Mouse (Mus musculus) lung, postnatal 0 days (tissue): Measurements from ENCODE around the gene Zfp160. TPM values are rescaled to one million over a fixed set of nuclear protein-coding genes. Genes with fewer than 3 reads are reported as not detected.
"Not testable (repeated sequence)": the region's sequence is repeated elsewhere in the genome, so short reads cannot be mapped to it uniquely, and the experiment has no call there.

Source experiments
- ATAC-seq: fragments of 200-750 bp; cut with Nextera tagmentation; 2 replicates; pipeline ENCODE4 v1.8.0; 2017; ENCODE audit warnings: moderate library complexity
- DNase-seq: peaks from one replicate; pipeline ENCODE4 v3.0.0-alpha.2; 2016; ENCODE audit warnings: low spot score
- H3K27ac ChIP-seq: fragments of 300-500 bp; sonication (generic); 2 replicates; pipeline ENCODE4 v1.5.1; 2014; ENCODE audit warnings: antibody characterized with exemption, mild to moderate bottlenecking, low read length, mixed read lengths
- H3K27me3 ChIP-seq: fragments of 300-500 bp; sonication (generic); replicated peaks from 2 replicates; pipeline ENCODE4 v1.6.1; 2014; ENCODE audit warnings: low read length, mixed read lengths; ENCODE audit not compliant: insufficient read depth
- H3K36me3 ChIP-seq: fragments of 300-500 bp; sonication (generic); 2 replicates; pipeline ENCODE4 v1.6.1; 2014; ENCODE audit warnings: low read length, mixed read lengths; ENCODE audit not compliant: insufficient read depth
- H3K4me1 ChIP-seq: fragments of 300-500 bp; sonication (generic); 2 replicates; pipeline ENCODE4 v1.6.1; 2014; ENCODE audit warnings: antibody characterized with exemption, low read depth, low read length, mixed read lengths; ENCODE audit not compliant: insufficient read depth
- H3K4me2 ChIP-seq: fragments of 300-500 bp; sonication (generic); replicated peaks from 2 replicates; pipeline ENCODE4 v1.6.1; 2014; ENCODE audit warnings: low read depth, mild to moderate bottlenecking, low read length, moderate library complexity, mixed read lengths
- H3K4me3 ChIP-seq: fragments of 300-500 bp; sonication (generic); 2 replicates; pipeline ENCODE4 v1.5.1; 2014; ENCODE audit warnings: low read depth, low read length
- H3K9ac ChIP-seq: fragments of 300-500 bp; sonication (generic); replicated peaks from 2 replicates; pipeline ENCODE4 v1.6.1; 2014; ENCODE audit warnings: low read depth, mild to moderate bottlenecking
- H3K9me3 ChIP-seq: fragments of 300-500 bp; sonication (generic); 2 replicates; pipeline ENCODE4 v1.6.1; 2016; ENCODE audit warnings: low read length, mixed read lengths
- CTCF ChIP-seq: IDR thresholded peaks from 2 replicates; pipeline ENCODE4 v1.5.1; 2016; ENCODE audit warnings: antibody characterized with exemption, mild to moderate bottlenecking
- EP300 ChIP-seq: IDR thresholded peaks from 2 replicates; pipeline ENCODE4 v1.6.1; 2016; ENCODE audit warnings: antibody characterized with exemption, mild to moderate bottlenecking, control low read depth
- WGBS: fragments of 180-500 bp; shearing (Covaris S2); extraction: QIAGEN DNeasy Blood & Tissue Kit; methylation state at CpG from one replicate; pipeline ENCODE4 v1.1.7; 2014; 5-methylcytosine and 5-hydroxymethylcytosine counted together
- polyA plus RNA-seq: library from polyadenylated mRNA; unstranded; fragments of >200 nt; fragmentation: Nextera tagmentation; extraction: Ambion mirVana; gene quantifications from 2 replicates; pipeline ENCODE4 v1.2.1, GENCODE M21; 2015

The Zfp160 gene
- polyA plus RNA-seq, 1 experiment from 2014 or later, result 7.7 TPM

DNA sequence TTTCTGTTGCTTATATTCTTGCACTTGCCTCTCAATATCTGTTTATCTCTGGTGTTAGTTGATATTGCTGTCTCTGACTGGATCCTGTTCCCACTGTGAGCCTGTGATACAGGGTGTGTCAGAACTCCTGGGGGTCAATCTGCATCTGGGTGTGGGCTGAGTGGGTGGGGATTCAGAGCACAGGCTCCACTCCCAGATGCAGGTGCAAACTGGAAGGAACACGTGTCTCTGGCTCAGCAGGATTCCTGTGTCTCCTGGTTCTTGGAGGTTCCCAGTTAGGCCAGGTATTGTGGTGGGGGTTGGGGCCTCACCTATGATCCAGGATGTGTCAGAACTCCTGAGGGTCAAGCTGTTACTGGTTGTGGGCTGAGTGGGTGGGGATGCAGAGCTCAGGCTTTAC lies 56.8 kb downstream of the Zfp160 start:
- no peak overlapping the region for H3K4me2 ChIP-seq
- TF ChIP-seq CTCF (no peak), EP300 (no peak)
- no peak for DNase-seq
- H3K36me3 ChIP-seq, result no peaks in the 10 kb centered on the region
- no peak overlapping the region for H3K27ac ChIP-seq
- H3K9me3 ChIP-seq, result no peaks in the 10 kb centered on the region
- WGBS, result 26% methylated on average over 1 of the region's 1 CpGs
- no peaks in the 10 kb centered on the region for H3K27me3 ChIP-seq
- H3K4me3 ChIP-seq, result no peak overlapping the region
- no peaks in the 10 kb centered on the region for H3K4me1 ChIP-seq
- H3K9ac ChIP-seq, result no peak overlapping the region
- ATAC-seq, result no peak

DNA sequence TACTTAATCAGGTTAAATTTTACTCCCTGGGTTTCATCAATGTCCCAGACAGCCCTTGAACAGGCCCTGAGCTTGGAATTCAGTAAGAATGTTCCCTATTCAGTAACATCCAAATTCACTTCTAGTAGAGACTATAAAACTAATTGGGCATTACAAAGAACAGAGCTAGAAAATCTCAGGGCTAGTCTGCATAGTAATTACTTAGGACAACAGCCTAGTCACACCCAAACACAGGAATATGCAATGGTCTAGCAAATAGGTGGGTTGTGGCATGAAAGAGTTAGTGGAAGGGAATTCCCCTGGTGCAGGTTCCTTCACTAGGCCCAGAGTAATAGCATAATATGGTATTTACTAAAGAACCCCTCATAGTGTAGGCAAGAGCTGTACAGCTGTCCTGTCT lies 58.3 kb downstream of the Zfp160 start:
- H3K4me3 ChIP-seq, result no peak overlapping the region
- H3K27me3 ChIP-seq, result no peaks in the 10 kb centered on the region
- TF ChIP-seq CTCF (no peak), EP300 (no peak)
- no peaks in the 10 kb centered on the region for H3K9me3 ChIP-seq
- ATAC-seq, result no peak
- no peak overlapping the region for H3K27ac ChIP-seq
- DNase-seq, result no peak
- no peak overlapping the region for H3K4me2 ChIP-seq
- H3K9ac ChIP-seq, result no peak overlapping the region
- H3K36me3 ChIP-seq, result no peaks in the 10 kb centered on the region
- H3K4me1 ChIP-seq, result no peaks in the 10 kb centered on the region

GRCm38 (mm10) chr17:21069443-21069842 lies 60.7 kb downstream of the Zfp160 start:
- not testable (repeated sequence) for H3K4me3 ChIP-seq, H3K9me3 ChIP-seq, H3K4me2 ChIP-seq, H3K36me3 ChIP-seq, H3K4me1 ChIP-seq, H3K9ac ChIP-seq, DNase-seq, H3K27ac ChIP-seq, H3K27me3 ChIP-seq
- WGBS, result no CpG with 5 or more reads among the region's 3 CpGs
- peak; percentile 60 for ATAC-seq

DNA sequence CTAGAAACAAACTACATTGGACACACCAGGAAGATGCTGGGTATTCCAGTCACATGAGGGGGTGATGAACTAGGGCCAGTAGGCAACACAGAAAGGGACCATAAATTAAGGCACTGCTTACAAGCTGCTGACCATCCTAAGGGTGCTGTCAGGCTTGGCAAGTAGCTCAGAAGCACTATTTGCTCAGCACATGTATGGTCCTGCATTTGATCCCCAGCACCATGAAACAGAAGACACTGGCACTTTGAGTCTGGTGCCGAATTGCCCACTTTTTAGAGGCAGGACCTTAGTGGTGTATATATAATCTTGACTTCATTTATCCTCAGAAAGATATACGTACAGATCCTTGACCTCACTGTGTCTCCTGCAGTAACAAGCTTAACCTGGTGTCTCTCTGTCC lies 62.3 kb downstream of the Zfp160 start:
- not testable (repeated sequence) for DNase-seq, H3K27me3 ChIP-seq, H3K36me3 ChIP-seq, H3K4me1 ChIP-seq, H3K4me3 ChIP-seq, H3K9ac ChIP-seq, H3K9me3 ChIP-seq, H3K4me2 ChIP-seq, ATAC-seq, H3K27ac ChIP-seq
- WGBS, result 62% methylated on average over 2 of the region's 2 CpGs

Other genes starting within 250 kb of the Zfp160 start
- gene Vmn1r228, start 222.7 kb upstream of the Zfp160 start, polyA plus RNA-seq, result not detected in 2 replicates
- gene Vmn1r229, start 197.3 kb upstream of the Zfp160 start, polyA plus RNA-seq, result not detected in 2 replicates
- not detected in 2 replicates for gene Vmn1r230, start 168.5 kb upstream of the Zfp160 start, polyA plus RNA-seq
- gene Vmn1r231, start 103.8 kb upstream of the Zfp160 start, polyA plus RNA-seq, result not detected in 2 replicates
- gene Vmn1r232, start 89.2 kb upstream of the Zfp160 start, polyA plus RNA-seq, result not detected in 2 replicates
- gene Ppp2r1a, start 63.6 kb upstream of the Zfp160 start, polyA plus RNA-seq, result 208 and 221 TPM in 2 replicates
- gene Vmn1r233, start 12.4 kb upstream of the Zfp160 start, polyA plus RNA-seq, result not detected in 2 replicates
- gene Vmn1r234, start 217.2 kb downstream of the Zfp160 start, polyA plus RNA-seq, result not detected in 2 replicates
- gene Vmn1r235, start 247.5 kb downstream of the Zfp160 start, polyA plus RNA-seq, result not detected in 2 replicates